Mouse (Mus musculus): ENCODE data around the gene Mfrp.

- TF ChIP-seq CTCF (conservative IDR thresholded peaks at IDR 0.05; ENCODE audit: insufficient read depth, insufficient read length, low read depth, low read length) (no peak), POLR2A (IDR thresholded peaks at IDR 0.05; ENCODE audit: low read depth, low read length) (no peak)
These were observed 29.0 kb upstream of the Mfrp start for GRCm38 (mm10) chr9:44072599-44072915.

All from kidney, adult 2 months (tissue).